Mouse (Mus musculus): Measurements from ENCODE around the gene Slc35b3.

DNA sequence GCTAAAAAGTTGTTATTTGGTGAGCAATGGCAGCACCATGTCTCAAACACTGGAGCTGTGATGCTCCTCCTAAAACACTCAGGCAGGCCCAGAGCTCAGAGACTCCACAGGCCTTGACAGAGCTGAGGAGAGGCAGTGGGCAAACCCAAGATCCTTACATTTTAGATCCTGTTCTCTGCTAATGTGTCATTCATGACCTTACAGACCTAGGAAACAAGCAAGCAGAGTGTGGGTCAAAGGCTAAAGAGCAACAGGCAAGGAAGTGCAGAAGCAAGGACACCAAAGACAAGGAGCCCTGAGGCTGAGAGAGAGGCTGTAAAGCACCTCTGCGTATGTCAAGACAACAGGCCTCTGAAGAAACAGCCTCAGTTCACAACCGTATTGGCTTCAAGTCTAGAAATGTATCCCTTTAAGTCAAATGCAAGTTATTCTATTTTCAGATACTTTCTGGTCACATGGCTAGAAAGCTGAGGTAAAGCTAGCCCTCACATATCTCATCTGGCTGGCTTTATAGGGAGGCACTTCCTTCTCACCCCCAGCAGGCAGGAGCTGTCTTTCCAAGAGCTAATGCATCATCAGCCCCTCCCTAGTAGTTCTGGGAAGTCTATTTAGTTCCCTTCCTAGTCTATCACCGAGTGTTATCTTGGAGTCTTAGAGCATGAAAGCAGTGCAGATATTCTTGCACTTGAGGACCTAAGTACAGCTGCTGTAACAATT, 14.2 kb downstream of the Slc35b3 start:
- TF ChIP-seq CHD2 (IDR thresholded peaks at IDR 0.05; ENCODE audit: low read length), result no peak
- no peak for TF ChIP-seq MAX (IDR thresholded peaks at IDR 0.05; ENCODE audit: low read length)
- no peak for TF ChIP-seq MXI1 (IDR thresholded peaks at IDR 0.05; ENCODE audit: low read depth, low read length)

Data from MEL (cell line).